Mouse (Mus musculus) heart, embryonic 11.5 days (tissue): ENCODE measurements around the gene Immp2l. TPM values are rescaled to one million over a fixed set of nuclear protein-coding genes. Genes with fewer than 3 reads are reported as not detected.

Experiments used
- ATAC-seq: fragments of 200-750 bp; cut with Nextera tagmentation; replicated peaks from 2 replicates; pipeline ENCODE4 v1.8.0; 2017; ENCODE audit warnings: moderate library complexity; ENCODE audit not compliant: insufficient number of reproducible peaks, low FRiP score, low TSS enrichment
- H3K27ac ChIP-seq: fragments of 300-500 bp; sonication (generic); 2 replicates; pipeline ENCODE4 v1.5.1; 2014; ENCODE audit warnings: mild to moderate bottlenecking, low read depth, low read length
- H3K27me3 ChIP-seq: fragments of 300-500 bp; sonication (generic); 2 replicates; pipeline ENCODE4 v1.6.1; 2014; ENCODE audit warnings: mild to moderate bottlenecking, low read length, mixed read lengths; ENCODE audit not compliant: control insufficient read depth, insufficient read depth
- H3K36me3 ChIP-seq: fragments of 300-500 bp; sonication (generic); 2 replicates; pipeline ENCODE4 v1.6.1; 2014; ENCODE audit warnings: mild to moderate bottlenecking, low read length, moderate library complexity, mixed read lengths; ENCODE audit not compliant: control insufficient read depth, insufficient read depth
- H3K4me1 ChIP-seq: fragments of 300-500 bp; sonication (generic); 2 replicates; pipeline ENCODE4 v1.6.1; 2014; ENCODE audit warnings: low read length; ENCODE audit not compliant: control insufficient read depth, insufficient read depth
- H3K4me2 ChIP-seq: fragments of 300-500 bp; sonication (generic); 2 replicates; pipeline ENCODE4 v1.6.1; 2014; ENCODE audit warnings: mild to moderate bottlenecking, moderate library complexity
- H3K4me3 ChIP-seq: fragments of 300-500 bp; sonication (generic); 2 replicates; pipeline ENCODE4 v1.5.1; 2014; ENCODE audit warnings: low read depth, low read length
- H3K9ac ChIP-seq: fragments of 300-500 bp; sonication (generic); 2 replicates; pipeline ENCODE4 v1.6.1; 2014; ENCODE audit warnings: mild to moderate bottlenecking, low read depth, low read length, moderate library complexity
- H3K9me3 ChIP-seq: fragments of 300-500 bp; sonication (generic); replicated peaks from 2 replicates; pipeline ENCODE4 v1.6.1; 2016; ENCODE audit warnings: low read length; ENCODE audit not compliant: control insufficient read depth
- WGBS: fragments of 180-500 bp; shearing (Covaris S2); extraction: QIAGEN DNeasy Blood & Tissue Kit; methylation state at CpG from one replicate; pipeline ENCODE4 v1.1.7; 2014; ENCODE audit not compliant: insufficient replicate concordance; 5-methylcytosine and 5-hydroxymethylcytosine counted together
- polyA plus RNA-seq: library from polyadenylated mRNA; unstranded; fragments of >200 nt; fragmentation: Nextera tagmentation; extraction: Ambion mirVana; gene quantifications from 2 replicates; pipeline ENCODE4 v1.2.1, GENCODE M21; 2014

The Immp2l gene
- polyA plus RNA-seq, 1 experiment from 2014 or later = 8.2 TPM

DNA sequence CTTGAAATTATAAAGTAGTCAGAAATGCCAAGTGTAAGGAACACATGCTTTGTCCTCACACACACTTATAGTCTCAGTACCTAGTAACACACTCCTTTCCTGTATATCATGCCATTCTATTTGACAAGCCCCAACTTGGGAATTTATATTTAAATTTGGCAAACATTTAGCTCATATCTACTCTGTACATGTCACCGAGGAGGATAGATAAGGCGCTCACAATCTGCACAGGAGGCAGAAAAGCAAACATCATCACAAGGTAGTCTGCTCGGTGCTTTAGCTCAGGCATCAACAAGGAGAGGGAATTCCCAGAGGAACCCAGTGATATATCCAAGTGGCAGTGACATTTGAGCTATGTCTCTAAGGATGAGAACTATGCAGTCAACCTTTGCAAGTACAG, 856.9 kb downstream of the Immp2l start:
- H3K27me3 ChIP-seq = no peaks in the 10 kb centered on the region
- ATAC-seq = no peak
- no peaks in the 10 kb centered on the region for H3K36me3 ChIP-seq
- H3K27ac ChIP-seq = no peak overlapping the region
- H3K9me3 ChIP-seq = no peaks in the 10 kb centered on the region
- no peak overlapping the region for H3K4me3 ChIP-seq
- 59% methylated on average over 3 of the region's 3 CpGs for WGBS
- H3K9ac ChIP-seq = no peak overlapping the region
- no peaks in the 10 kb centered on the region for H3K4me1 ChIP-seq
- H3K4me2 ChIP-seq = no peak overlapping the region

DNA sequence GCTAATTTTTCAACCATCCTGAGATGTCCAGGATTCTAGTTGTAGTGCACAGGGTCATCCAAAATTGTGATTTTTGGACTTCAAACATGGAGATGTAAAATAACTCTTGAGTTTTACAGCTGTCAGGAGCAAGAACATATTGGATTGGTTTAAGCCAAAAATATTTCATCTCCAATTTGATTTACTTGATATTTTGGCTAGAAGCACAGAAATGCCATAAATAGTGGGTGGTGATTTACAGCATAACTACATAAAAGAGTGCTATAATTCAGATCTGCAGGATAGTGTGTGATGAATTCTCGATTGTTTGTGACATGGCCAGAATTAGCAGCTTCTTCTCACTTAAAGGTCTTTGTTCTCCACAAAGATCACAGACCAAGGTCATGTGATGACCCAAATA, 884.1 kb downstream of the Immp2l start:
- Histone ChIP-seq H3K36me3 (no peaks in the 10 kb centered on the region), H3K27me3 (no peaks in the 10 kb centered on the region), H3K27ac (no peak overlapping the region), H3K4me3 (no peak overlapping the region), H3K4me1 (no peaks in the 10 kb centered on the region), H3K9me3 (no peaks in the 10 kb centered on the region), H3K4me2 (no peak overlapping the region), H3K9ac (no peak overlapping the region)
- no peak for ATAC-seq
- WGBS = 55% methylated on average over 1 of the region's 1 CpGs

DNA sequence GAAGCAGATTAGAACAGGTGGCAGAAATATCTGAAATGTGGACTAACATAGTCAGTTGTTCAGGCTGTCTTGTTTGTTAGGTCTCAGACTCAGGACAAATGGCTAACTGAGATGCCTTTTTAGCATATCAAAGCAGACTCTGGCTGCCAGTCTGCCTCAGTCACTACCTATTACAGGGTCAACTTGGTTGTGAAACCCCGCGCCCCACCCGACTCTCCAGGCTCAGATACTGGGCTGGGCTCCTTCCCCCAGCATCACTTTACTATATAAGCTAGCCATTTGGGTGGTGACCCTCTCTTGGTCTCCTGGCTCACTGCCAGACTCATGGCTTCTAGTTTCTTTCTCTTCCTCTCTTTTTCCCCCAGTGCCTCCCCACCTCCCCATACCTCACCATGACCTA, 887.7 kb downstream of the Immp2l start:
- ATAC-seq = no peak
- H3K4me2 ChIP-seq = no peak overlapping the region
- no peaks in the 10 kb centered on the region for H3K27me3 ChIP-seq
- 73% methylated on average over 3 of the region's 3 CpGs for WGBS
- H3K9ac ChIP-seq = no peak overlapping the region
- no peak overlapping the region for H3K27ac ChIP-seq
- H3K36me3 ChIP-seq = no peaks in the 10 kb centered on the region
- H3K4me3 ChIP-seq = no peak overlapping the region
- H3K9me3 ChIP-seq = no peaks in the 10 kb centered on the region
- no peaks in the 10 kb centered on the region for H3K4me1 ChIP-seq

GRCm38 (mm10) chr12:41937751-41938150, 913.9 kb downstream of the Immp2l start:
- Histone ChIP-seq H3K27ac (no peak overlapping the region), H3K27me3 (no peaks in the 10 kb centered on the region), H3K9me3 (no peaks in the 10 kb centered on the region), H3K4me1 (no peaks in the 10 kb centered on the region), H3K36me3 (no peaks in the 10 kb centered on the region), H3K4me2 (no peak overlapping the region), H3K9ac (no peak overlapping the region), H3K4me3 (no peak overlapping the region)
- WGBS = 74% methylated on average over 2 of the region's 2 CpGs
- no peak for ATAC-seq

GRCm38 (mm10) chr12:41941853-41942252, 918.0 kb downstream of the Immp2l start:
- Histone ChIP-seq H3K27me3 (no peaks in the 10 kb centered on the region), H3K36me3 (no peaks in the 10 kb centered on the region), H3K4me2 (no peak overlapping the region), H3K9ac (no peak overlapping the region), H3K27ac (no peak overlapping the region), H3K9me3 (no peaks in the 10 kb centered on the region), H3K4me1 (no peaks in the 10 kb centered on the region), H3K4me3 (no peak overlapping the region)
- 79% methylated on average over 5 of the region's 5 CpGs for WGBS
- ATAC-seq = no peak

DNA sequence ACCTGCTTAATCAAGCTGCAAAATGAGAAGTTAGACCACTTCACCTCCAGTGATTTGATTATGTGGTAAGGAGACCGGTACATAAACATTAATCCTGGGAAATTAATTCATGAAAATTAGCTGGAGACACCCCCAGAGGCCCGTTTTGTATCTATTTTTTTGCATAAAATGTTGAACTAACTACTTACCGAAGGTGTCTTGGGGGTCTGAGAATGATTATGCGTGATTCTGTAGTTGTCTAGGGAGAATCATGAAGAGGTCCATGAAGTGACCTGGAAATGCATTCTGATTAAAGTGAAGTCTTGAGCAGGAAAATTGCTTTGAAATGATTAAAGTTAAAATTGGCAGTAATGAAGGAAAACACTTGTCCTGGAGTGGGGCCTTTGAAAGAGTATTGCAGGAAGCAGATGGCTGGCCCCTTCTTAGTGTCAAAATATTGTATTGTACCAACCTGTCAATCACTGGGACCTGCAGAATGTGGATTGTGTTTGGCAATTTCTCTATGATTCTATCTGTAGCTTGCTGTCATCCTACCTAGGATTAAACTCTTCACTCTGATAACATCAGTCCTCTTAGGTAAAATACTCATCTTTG, 920.3 kb downstream of the Immp2l start:
- Histone ChIP-seq H3K27me3 (no peaks in the 10 kb centered on the region), H3K9me3 (no peaks in the 10 kb centered on the region), H3K4me2 (no peak overlapping the region), H3K36me3 (no peaks in the 10 kb centered on the region), H3K9ac (no peak overlapping the region), H3K4me3 (no peak overlapping the region), H3K27ac (no peak overlapping the region), H3K4me1 (no peaks in the 10 kb centered on the region)
- no peak for ATAC-seq
- 76% methylated on average over 4 of the region's 4 CpGs for WGBS

DNA sequence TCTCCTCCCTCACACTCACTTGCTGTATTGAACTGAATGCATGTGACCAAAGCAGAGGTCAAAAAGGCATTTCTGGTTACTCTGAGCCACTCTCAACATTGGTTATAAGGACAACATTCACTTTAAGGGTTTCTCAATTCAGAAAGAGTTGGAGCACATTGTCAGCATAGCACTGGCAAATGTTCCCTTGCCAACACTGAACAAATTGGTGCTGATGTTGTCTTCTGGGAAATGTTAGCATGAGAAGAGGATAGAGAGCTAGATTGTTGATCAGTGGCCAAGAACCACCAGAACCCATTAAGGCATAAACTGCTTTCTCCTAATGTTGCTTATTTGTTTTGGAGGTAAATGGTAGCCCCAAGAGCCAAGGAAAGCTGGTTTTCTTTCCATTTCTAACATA, 922.6 kb downstream of the Immp2l start:
- Histone ChIP-seq H3K36me3 (no peaks in the 10 kb centered on the region), H3K9ac (no peak overlapping the region), H3K4me1 (no peaks in the 10 kb centered on the region), H3K4me3 (no peak overlapping the region), H3K27ac (no peak overlapping the region), H3K27me3 (no peaks in the 10 kb centered on the region), H3K9me3 (no peaks in the 10 kb centered on the region), H3K4me2 (no peak overlapping the region)
- ATAC-seq = no peak

DNA sequence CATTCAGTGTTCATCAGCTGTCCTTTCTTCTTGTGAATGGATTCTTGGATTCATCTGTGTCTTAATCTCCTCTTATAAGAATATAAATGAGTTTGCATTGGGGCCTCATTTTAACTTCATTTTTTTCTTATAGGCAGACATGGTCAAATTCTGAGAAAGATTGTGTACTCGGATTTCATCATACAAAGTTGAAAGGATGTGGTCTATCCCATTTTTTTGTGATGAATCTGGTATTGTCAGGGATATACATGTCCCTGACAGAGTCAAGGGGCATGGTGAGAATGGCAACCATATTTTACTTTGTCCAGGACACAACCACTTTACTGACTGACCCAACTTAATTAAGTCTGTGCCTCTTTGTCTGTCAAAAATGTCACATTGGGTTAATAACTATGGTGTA, 925.5 kb downstream of the Immp2l start:
- H3K9me3 ChIP-seq = no peaks in the 10 kb centered on the region
- H3K4me1 ChIP-seq = no peaks in the 10 kb centered on the region
- no peak overlapping the region for H3K4me2 ChIP-seq
- no peak overlapping the region for H3K4me3 ChIP-seq
- ATAC-seq = no peak
- no peaks in the 10 kb centered on the region for H3K27me3 ChIP-seq
- 71% methylated on average over 1 of the region's 1 CpGs for WGBS
- no peaks in the 10 kb centered on the region for H3K36me3 ChIP-seq
- no peak overlapping the region for H3K9ac ChIP-seq
- H3K27ac ChIP-seq = no peak overlapping the region

DNA sequence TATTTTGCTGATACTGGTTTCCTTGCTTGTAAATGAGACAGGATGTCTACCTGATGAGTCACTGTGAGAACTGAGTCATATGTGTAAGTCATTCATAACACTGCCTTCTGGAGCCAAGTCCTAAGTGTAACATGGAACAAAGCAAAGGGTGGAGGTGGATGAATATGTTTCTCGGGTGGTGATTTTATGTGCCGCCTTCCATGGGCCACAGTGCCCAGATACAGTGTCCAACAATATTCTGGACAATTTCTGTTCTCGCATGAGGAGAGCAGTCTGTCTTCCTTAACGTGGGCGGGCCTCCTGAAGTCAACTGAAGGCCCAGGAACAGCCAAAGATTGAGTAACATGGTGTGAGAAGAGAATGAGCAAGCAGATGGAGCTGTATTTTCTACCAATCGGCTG, 926.0 kb downstream of the Immp2l start:
- Histone ChIP-seq H3K9me3 (no peaks in the 10 kb centered on the region), H3K27me3 (no peaks in the 10 kb centered on the region), H3K4me1 (no peaks in the 10 kb centered on the region), H3K27ac (no peak overlapping the region), H3K4me2 (no peak overlapping the region), H3K36me3 (no peaks in the 10 kb centered on the region), H3K4me3 (no peak overlapping the region), H3K9ac (no peak overlapping the region)
- 78% methylated on average over 6 of the region's 6 CpGs for WGBS
- no peak for ATAC-seq
